Mouse (Mus musculus) macrophage (primary cell): Measurements from ENCODE around the gene Shb. TPM values are rescaled to one million over a fixed set of nuclear protein-coding genes. Genes with fewer than 3 reads are reported as not detected.

Experiments
- H3K27ac ChIP-seq: fragments of 350-480 bp; formaldehyde crosslinking; 2 replicates; pipeline ENCODE4 v1.9.0; 2021
- H3K36me3 ChIP-seq: fragments of 350-480 bp; formaldehyde crosslinking; 2 replicates; pipeline ENCODE4 v1.9.0; 2021; ENCODE audit errors: inconsistent target
- H3K4me3 ChIP-seq: fragments of 350-480 bp; formaldehyde crosslinking; 2 replicates; pipeline ENCODE4 v1.9.0; 2021; ENCODE audit errors: inconsistent target
- H3K79me2 ChIP-seq: fragments of 350-480 bp; formaldehyde crosslinking; 2 replicates; pipeline ENCODE4 v1.9.0; 2021; ENCODE audit errors: inconsistent target
- WGBS: methylation state at CpG from one replicate; pipeline ENCODE4 v1.1.7; 2026; ENCODE audit warnings: inconsistent platforms; ENCODE audit not compliant: missing documents; 5-methylcytosine and 5-hydroxymethylcytosine counted together
- polyA plus RNA-seq: library from polyadenylated mRNA; stranded (reverse); fragments of 250-400 nt; gene quantifications from 3 replicates; pipeline ENCODE4 v1.2.4, GENCODE M21; 2018; ENCODE audit warnings: inconsistent platforms

The Shb gene
- polyA plus RNA-seq, 1 experiment from 2014 or later: 3.2 TPM

- Histone ChIP-seq H3K4me3 (no peak overlapping the region), H3K36me3 (no peaks in the 10 kb centered on the region), H3K27ac (peak overlapping the region; percentile 39; the same call in 1 of the 2 replicates), H3K79me2 (no peaks in the 10 kb centered on the region)
- 87% methylated on average over 6 of the region's 6 CpGs for WGBS
Observed at GRCm38 (mm10) chr4:45472706-45473105, 59.6 kb downstream of the Shb start.

DNA sequence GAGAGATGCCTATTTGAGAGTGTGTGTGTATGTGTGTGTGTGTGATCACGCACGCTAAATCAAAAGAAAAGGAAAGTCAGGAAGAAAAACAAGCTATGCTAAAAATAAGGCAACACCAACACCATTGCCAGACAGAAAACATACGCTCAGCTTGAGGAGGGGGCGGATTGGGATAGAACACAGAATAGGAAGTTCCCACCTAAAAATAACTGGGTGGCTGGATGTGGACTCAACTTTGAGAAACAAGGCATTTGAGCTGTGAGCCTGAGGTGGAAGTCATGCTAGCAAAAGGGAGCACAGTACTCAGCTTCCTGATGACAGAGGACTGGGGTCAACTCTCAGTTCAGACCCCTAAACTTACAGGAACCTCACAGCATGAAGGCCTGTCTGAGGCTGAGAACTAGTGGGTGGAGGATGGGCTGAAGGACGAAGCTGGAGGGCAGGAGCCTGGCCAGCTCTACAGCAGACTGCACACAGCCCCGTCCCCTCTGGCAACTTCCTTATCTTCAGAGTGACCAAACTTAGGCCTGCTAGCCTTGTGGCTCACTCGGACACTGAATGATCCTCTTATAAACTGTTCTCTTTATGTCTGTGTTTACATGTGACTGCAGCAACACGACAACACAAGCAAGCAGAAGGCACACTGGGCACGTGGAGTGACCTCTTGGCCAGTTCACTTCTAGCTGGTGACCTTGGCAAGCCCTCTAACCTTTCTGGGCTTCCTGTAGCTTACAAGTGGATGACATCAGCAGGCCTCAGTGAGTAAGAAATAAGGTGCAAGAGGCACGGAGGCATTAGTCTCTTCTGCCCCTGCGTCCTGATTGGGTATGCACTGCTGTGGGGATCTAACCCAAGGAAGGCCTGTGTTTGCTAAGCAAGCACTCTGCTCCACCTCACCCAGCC, 60.4 kb downstream of the Shb start:
- Histone ChIP-seq H3K4me3 (no peak overlapping the region), H3K79me2 (no peaks in the 10 kb centered on the region), H3K36me3 (no peaks in the 10 kb centered on the region), H3K27ac (peak overlapping the region; percentile 39)
- WGBS: 70% methylated on average over 11 of the region's 11 CpGs

DNA sequence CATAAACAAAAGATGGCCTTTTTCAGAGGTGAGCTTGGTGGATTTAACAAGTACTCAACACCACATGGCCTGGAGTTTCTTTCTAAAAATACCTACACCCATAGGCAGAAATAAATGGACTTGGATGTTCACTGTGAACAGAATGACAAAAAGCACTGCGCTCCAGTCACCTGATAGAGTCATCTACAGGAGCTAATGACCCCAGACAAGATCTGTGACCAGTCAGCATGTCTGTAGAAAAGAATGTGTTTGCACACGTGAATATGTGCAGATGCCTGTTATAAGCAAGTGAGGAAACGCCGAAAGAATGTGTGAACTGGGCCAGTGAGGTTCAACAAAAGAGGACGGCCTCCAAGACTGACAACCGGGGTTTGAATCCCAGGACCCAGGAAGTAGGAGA, 63.2 kb downstream of the Shb start:
- Histone ChIP-seq H3K27ac (no peak overlapping the region), H3K79me2 (no peaks in the 10 kb centered on the region), H3K4me3 (no peak overlapping the region), H3K36me3 (no peaks in the 10 kb centered on the region)
- 93% methylated on average over 6 of the region's 6 CpGs for WGBS

GRCm38 (mm10) chr4:45468507-45468906, 63.8 kb downstream of the Shb start:
- WGBS: 97% methylated on average over 6 of the region's 6 CpGs
- H3K4me3 ChIP-seq: no peak overlapping the region
- H3K36me3 ChIP-seq: no peaks in the 10 kb centered on the region
- no peaks in the 10 kb centered on the region for H3K79me2 ChIP-seq
- H3K27ac ChIP-seq: no peak overlapping the region

GRCm38 (mm10) chr4:45467115-45467912, 65.0 kb downstream of the Shb start:
- H3K36me3 ChIP-seq: no peaks in the 10 kb centered on the region
- WGBS: 92% methylated on average over 12 of the region's 12 CpGs

DNA sequence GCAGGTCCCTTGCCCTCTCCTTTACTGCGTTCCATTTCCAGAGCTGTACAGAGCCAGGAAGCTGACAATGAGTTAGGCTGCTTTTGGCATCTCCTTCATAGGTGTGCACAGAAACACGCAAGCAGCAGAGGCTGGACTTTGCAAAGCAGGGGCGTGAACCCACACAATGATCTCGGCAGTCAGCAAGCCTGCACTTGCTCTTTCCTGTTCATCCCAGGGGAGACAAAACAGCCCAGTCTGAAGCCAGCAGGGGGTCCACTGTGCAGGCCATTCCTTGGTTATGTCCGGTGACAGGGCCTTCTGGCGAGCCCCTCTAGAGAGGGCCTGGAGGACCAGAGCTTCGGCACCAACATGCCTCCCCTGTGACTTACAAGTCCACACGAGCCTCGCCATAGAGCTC, 67.3 kb downstream of the Shb start:
- Histone ChIP-seq H3K79me2 (no peaks in the 10 kb centered on the region), H3K4me3 (no peak overlapping the region), H3K36me3 (no peaks in the 10 kb centered on the region), H3K27ac (no peak overlapping the region)
- 96% methylated on average over 9 of the region's 9 CpGs for WGBS

More at GRCm38 (mm10) chr4:45467115-45467912, 65.0 kb downstream of the Shb start:
- Histone ChIP-seq H3K79me2 (no peaks in the 10 kb centered on the region), H3K27ac (no peak overlapping the region), H3K4me3 (no peak overlapping the region)

DNA sequence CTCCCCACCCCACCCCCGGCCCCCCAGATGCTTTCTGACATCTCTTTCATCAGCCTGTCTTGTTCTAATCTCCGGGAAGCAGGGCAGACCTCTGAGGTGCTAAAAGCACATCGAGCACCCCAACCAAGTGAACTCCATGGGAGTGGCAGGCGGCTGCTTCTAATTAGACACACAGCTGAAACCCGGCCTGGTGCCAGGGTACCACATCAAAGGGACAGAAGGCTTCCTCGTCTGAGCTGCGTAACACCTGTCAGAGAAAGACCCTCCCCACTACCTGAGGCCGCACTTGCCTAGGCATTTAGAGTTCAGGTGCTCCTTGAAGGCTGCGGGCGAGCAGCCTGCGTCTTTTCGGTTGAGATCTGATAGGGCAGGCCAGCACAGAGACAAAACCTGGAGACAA, 67.7 kb downstream of the Shb start:
- no peaks in the 10 kb centered on the region for H3K36me3 ChIP-seq
- no peaks in the 10 kb centered on the region for H3K79me2 ChIP-seq
- H3K27ac ChIP-seq: no peak overlapping the region
- 98% methylated on average over 12 of the region's 12 CpGs for whole genome bisulfite sequencing
- H3K4me3 ChIP-seq: no peak overlapping the region

DNA sequence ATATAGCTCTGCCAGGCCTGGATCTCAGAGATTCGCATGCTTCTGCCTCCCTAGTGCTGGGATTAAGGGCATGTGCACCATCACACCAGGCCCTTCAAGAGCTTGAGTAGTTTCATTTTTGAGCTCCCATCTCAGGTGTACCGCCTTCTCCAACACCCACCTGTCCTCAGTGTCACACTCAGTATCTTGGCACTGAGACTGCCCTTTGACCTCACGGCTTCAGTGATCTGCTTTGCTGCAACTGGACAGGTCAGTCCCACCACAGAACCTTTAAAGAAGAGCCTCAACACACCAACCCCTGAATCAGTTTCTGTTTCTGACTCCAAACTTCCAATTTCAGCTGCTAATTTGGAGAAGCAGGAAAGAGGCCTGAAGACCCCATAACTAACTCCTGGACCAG, 68.1 kb downstream of the Shb start:
- WGBS: 100% methylated on average over 3 of the region's 3 CpGs
- Histone ChIP-seq H3K79me2 (no peaks in the 10 kb centered on the region), H3K36me3 (no peaks in the 10 kb centered on the region)

GRCm38 (mm10) chr4:45462628-45463027, 69.6 kb downstream of the Shb start:
- WGBS: 95% methylated on average over 5 of the region's 5 CpGs
- H3K4me3 ChIP-seq: no peak overlapping the region
- H3K36me3 ChIP-seq: no peaks in the 10 kb centered on the region
- no peaks in the 10 kb centered on the region for H3K79me2 ChIP-seq
- H3K27ac ChIP-seq: no peak overlapping the region

More for the DNA sequence above, 68.1 kb downstream of the Shb start:
- no peak overlapping the region for H3K4me3 ChIP-seq
- H3K27ac ChIP-seq: no peak overlapping the region

- WGBS: 82% methylated on average over 7 of the region's 7 CpGs
- no peaks in the 10 kb centered on the region for H3K36me3 ChIP-seq
Observed at GRCm38 (mm10) chr4:45461661-45462060, 70.6 kb downstream of the Shb start.

DNA sequence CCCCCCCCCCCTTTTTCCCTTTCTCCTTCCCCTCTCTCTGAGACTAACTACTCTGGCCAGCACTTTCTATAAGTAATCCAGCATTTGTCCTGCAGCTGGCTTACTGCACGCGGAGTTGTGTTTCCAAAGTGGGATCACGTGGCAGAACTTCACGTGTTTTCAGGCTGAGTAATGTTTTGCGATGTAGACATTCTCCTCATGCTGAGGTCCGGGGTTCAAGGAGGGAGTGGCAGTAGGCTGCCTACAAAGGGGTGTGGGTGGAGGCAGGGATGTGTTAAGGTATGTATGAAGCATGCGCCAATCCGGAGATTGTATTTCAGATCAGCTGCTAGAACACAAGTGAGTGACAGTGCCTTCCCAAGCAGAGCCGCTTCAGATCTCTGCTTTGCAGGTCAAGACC, 72.9 kb downstream of the Shb start:
- Histone ChIP-seq H3K27ac (no peak overlapping the region), H3K79me2 (no peaks in the 10 kb centered on the region), H3K36me3 (no peaks in the 10 kb centered on the region), H3K4me3 (no peak overlapping the region)
- WGBS: 88% methylated on average over 9 of the region's 9 CpGs

More at GRCm38 (mm10) chr4:45461661-45462060, 70.6 kb downstream of the Shb start:
- Histone ChIP-seq H3K27ac (no peak overlapping the region), H3K4me3 (no peak overlapping the region), H3K79me2 (no peaks in the 10 kb centered on the region)

- Histone ChIP-seq H3K36me3 (no peaks in the 10 kb centered on the region), H3K27ac (no peak overlapping the region), H3K79me2 (no peaks in the 10 kb centered on the region), H3K4me3 (no peak overlapping the region)
- 100% methylated on average over 2 of the region's 2 CpGs for WGBS
Observed at GRCm38 (mm10) chr4:45457543-45457942, 74.7 kb downstream of the Shb start.

DNA sequence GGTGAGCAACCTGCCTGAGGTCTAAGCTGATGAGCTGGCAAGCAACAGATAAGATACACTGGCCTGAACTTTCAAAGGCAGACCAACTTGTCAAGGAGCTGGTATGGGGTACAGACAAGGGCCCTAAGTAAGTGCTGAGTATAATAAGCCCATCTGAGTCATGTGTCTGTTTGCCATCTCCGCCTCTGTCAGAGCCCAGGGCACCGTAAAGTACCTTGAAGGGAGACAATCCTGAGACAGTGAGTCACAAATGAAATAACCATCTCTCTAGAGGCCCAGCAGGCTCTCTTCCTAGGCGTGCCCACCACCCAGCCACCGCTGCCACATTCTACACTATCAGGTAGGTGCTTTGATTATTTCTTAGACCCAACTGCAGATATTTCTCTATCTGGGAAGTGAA, 77.3 kb downstream of the Shb start:
- H3K4me3 ChIP-seq: no peak overlapping the region
- 92% methylated on average over 4 of the region's 4 CpGs for WGBS
- no peaks in the 10 kb centered on the region for H3K36me3 ChIP-seq
- H3K27ac ChIP-seq: no peak overlapping the region
- no peaks in the 10 kb centered on the region for H3K79me2 ChIP-seq

DNA sequence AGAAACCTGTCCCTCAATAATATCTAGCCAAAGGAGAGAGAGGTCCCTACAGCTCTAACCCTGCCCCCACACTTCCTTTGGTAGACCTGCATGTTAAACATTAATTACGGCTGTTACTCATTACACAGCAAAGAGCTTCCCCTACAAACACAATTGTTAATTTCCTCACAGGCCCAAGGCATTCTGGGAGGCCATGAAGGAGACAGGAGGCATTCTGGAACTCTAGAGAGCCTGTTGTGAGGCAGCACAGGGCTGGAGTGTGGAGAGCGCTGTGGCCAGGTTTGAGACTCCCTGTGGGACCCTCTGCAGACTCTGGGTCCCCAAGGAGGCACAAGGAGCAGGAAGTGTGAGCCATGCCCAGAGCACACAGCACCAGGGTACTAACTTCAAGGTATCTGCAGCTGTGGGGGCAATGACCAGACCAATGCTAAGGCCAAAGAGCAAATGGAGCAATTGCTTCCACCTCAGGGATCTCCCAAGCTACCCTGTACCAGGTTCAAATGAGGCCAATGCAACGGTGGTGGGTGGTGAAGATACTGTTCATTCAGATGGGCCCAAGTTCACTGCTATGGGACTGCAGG, 78.9 kb downstream of the Shb start:
- H3K27ac ChIP-seq: peak overlapping the region; percentile 68
- H3K79me2 ChIP-seq: no peaks in the 10 kb centered on the region
- H3K4me3 ChIP-seq: no peak overlapping the region
- no peaks in the 10 kb centered on the region for H3K36me3 ChIP-seq
- 76% methylated on average over 3 of the region's 3 CpGs for WGBS
